Mouse (Mus musculus) ES-E14 (cell line): Measurements from ENCODE around the gene Kirrel2.

Experiments
- HCFC1 ChIP-seq: IDR thresholded peaks from 2 replicates; pipeline ENCODE4 v1.6.1; 2012; ENCODE audit warnings: low read length, inconsistent platforms, borderline replicate concordance; ENCODE audit not compliant: insufficient read depth
- ZNF384 ChIP-seq: IDR thresholded peaks from 2 replicates; pipeline ENCODE4 v1.6.1; 2012; ENCODE audit warnings: low read depth, low read length, inconsistent platforms

DNA sequence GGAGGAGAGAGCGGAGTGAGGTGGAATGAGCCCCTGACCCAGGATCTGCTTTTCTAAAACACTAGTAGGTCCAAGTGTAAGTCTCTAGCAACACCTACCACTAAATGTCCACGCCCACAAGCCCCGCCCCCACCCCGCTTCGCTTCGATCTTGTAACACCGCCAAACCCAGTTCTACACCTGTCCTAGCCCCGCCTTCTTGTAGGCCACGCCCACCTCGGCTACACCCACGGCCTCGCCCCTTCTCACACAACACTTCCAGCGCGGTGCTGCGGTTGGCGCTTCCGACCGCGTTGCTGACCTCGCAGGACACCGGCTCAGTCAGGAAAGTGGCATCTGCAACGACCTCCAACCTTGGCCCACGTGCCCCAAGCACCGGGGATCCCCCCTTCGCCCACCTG lies 3.7 kb downstream of the Kirrel2 start:
- no peak for TF ChIP-seq HCFC1
- TF ChIP-seq ZNF384: no peak
